Mouse (Mus musculus) small intestine, adult 10 weeks (tissue): ENCODE data around the gene Trim30b. TPM values are rescaled to one million over a fixed set of nuclear protein-coding genes. Genes with fewer than 3 reads are reported as not detected.

Experiments
- polyA plus RNA-seq: library from polyadenylated mRNA; stranded (reverse); fragments of 350-450 nt; fragmentation: Illumina TruSeq; extraction: RNeasy Lipid Tissue Mini Kit (QIAGEN cat#74804); gene quantifications from one replicate; pipeline ENCODE4 v1.2.3, GENCODE M21; 2014; ENCODE audit warnings: low replicate concordance

The Trim30b gene
- polyA plus RNA-seq: 1.3 TPM

GRCm38 (mm10) chr7:104369736-104370414 lies at the start of gene Trim30b:
Gene Trim30b, minus strand, starts transcription at chr7:104369884.

DNA sequence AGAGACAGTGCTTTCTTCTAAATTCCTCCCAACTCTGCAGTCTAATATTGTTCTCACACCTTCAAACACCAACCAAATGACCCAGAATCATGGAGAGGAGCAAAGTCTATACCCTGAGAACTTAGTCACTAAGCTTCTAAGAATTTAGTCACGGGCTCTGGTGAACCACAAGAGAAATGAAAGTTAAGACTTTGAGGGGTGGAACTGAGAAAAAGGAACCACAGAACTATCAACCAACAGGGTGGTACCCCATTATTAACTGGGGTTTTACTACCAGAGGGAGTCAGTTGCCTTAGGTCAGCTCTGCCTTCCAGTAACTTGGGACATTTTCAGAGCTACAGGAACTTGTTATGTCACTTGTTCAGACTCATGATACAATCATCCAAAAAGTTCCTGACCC lies 31.0 kb upstream of the Trim30b start, which contains the start of gene Trim30c:
TSS of gene Trim30c (minus strand) at position 140 of the 400 bp plus-strand sequence.

GRCm38 (mm10) chr7:104352717-104353599 lies 16.7 kb downstream of the Trim30b start, which contains the start of gene Trim12c:
Gene Trim12c, minus strand, starts transcription at chr7:104353362.

DNA sequence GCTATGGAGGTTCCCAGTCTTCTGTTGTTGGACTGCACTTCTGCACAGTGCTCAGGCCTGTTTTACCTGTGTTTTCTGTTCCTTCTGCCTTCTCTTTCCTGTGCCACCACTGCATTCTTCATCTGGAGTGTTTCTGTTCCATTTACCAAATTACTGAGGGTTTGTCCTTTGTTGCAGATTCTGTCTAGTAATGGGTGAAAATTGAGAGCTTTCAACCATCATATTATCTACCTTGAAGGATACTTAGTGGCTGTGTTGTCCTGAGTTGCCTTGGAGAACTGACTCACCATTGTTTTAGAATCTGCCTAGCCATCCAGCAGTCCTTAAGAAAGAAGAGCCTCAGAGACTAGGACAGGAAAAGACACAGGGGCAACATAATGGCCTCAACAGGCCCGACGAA lies 40.5 kb downstream of the Trim30b start, which contains the start of gene Trim34b:
TSS of gene Trim34b (plus strand) at position 301 of the 400 bp plus-strand sequence.

GRCm38 (mm10) chr7:104315369-104316080 lies 54.2 kb downstream of the Trim30b start, which contains the start of gene Trim12a:
Gene Trim12a, minus strand, starts transcription at chr7:104315466.

Other genes starting within 250 kb of the Trim30b start
- gene Ubqln5, start 240.1 kb downstream of the Trim30b start, polyA plus RNA-seq: not detected
- not detected for gene Olfr643, start 232.5 kb downstream of the Trim30b start, polyA plus RNA-seq
- gene Ubqln3, start 226.6 kb downstream of the Trim30b start, polyA plus RNA-seq: not detected
- gene Ubqlnl, start 219.3 kb downstream of the Trim30b start, polyA plus RNA-seq: not detected
- gene Olfm5, start 205.1 kb downstream of the Trim30b start, polyA plus RNA-seq: not detected
- 0.19 TPM for gene Olfr648, start 186.5 kb downstream of the Trim30b start, polyA plus RNA-seq
- not detected for gene Olfr649, start 173.9 kb downstream of the Trim30b start, polyA plus RNA-seq
- 2.7 TPM for gene Trim6, start 151.1 kb downstream of the Trim30b start, polyA plus RNA-seq
- 39.9 TPM for gene Trim34a, start 125.4 kb downstream of the Trim30b start, polyA plus RNA-seq
- gene Trim5, start 81.8 kb downstream of the Trim30b start, polyA plus RNA-seq: 27.1 TPM
- gene Trim12a, start 54.4 kb downstream of the Trim30b start, polyA plus RNA-seq: 70.7 TPM
- not detected for gene Trim34b, start 40.4 kb downstream of the Trim30b start, polyA plus RNA-seq
- 86.4 TPM for gene Trim12c, start 16.5 kb downstream of the Trim30b start, polyA plus RNA-seq
- gene Trim30c, start 31.0 kb upstream of the Trim30b start, polyA plus RNA-seq: 1.4 TPM
- gene Trim30a, start 95.3 kb upstream of the Trim30b start, polyA plus RNA-seq: 56.4 TPM
- 390 TPM for gene Trim30d, start 138.0 kb upstream of the Trim30b start, polyA plus RNA-seq
- gene Olfr651, start 180.2 kb upstream of the Trim30b start, polyA plus RNA-seq: not detected
- not detected for gene Olfr652, start 191.0 kb upstream of the Trim30b start, polyA plus RNA-seq
- gene Olfr653, start 207.4 kb upstream of the Trim30b start, polyA plus RNA-seq: not detected
- not detected for gene Olfr654, start 217.1 kb upstream of the Trim30b start, polyA plus RNA-seq
- not detected for gene Olfr655, start 231.9 kb upstream of the Trim30b start, polyA plus RNA-seq
- gene Olfr656, start 244.1 kb upstream of the Trim30b start, polyA plus RNA-seq: not detected